Mouse (Mus musculus) liver, postnatal 0 days (tissue): ENCODE data around the gene Hdgfl3.

ENCODE experiments used
- CTCF ChIP-seq: sonication (generic); IDR thresholded peaks from 2 replicates; pipeline ENCODE4 v1.5.1; 2016; ENCODE audit warnings: antibody characterized with exemption, low read depth
- EP300 ChIP-seq: IDR thresholded peaks from 2 replicates; pipeline ENCODE4 v1.6.1; 2016; ENCODE audit warnings: antibody characterized with exemption, low read depth, mild to moderate bottlenecking

- no peak for TF ChIP-seq CTCF
- TF ChIP-seq EP300 = no peak
Measured at GRCm38 (mm10) chr7:81835430-81835829, 98.8 kb downstream of the Hdgfl3 start.
